Mouse (Mus musculus): Measurements from ENCODE around the gene Arfip1. TPM values are rescaled to one million over a fixed set of nuclear protein-coding genes. Genes with fewer than 3 reads are reported as not detected.

The Arfip1 gene
- polyA plus RNA-seq, 1 experiment from 2014 or later = 33.5 TPM

DNA sequence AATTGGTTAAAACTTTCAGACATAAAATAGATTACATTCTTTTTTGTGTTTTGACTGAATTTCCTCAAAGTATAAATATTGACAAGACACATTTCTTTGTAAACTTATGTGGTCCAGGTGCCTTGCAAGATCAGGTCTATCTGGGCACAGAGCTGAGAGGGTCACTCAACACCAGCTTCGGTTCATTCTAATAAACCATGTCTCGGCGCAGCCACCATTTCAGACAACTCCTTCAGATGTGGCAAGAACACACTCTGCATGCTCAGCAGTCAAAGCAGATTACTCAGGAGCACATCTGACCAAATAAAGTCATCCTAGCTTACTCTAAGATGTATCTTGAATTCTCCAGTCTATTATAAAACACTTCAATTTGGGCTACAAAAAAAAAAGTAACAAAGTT is 66.3 kb downstream of the Arfip1 start:
- H3K36me3 ChIP-seq = 0 out of 2 replicates have a peak, but pooled peaks cover 4% of the 10 kb centered on the region

GRCm38 (mm10) chr3:84512774-84513515 is 69.5 kb downstream of the Arfip1 start:
- H3K27me3 ChIP-seq (replicated peaks) = no peaks in the 10 kb centered on the region
- WGBS = 26% methylated on average over 6 of the region's 6 CpGs
- H3K9me3 ChIP-seq = no peaks in the 10 kb centered on the region
- ATAC-seq (ENCODE audit: low FRiP score, low read depth) = no peak
- H3K27ac ChIP-seq = no peak overlapping the region
- peaks cover 4% of the 10 kb centered on the region; the same call in 1 of the 2 replicates for H3K4me1 ChIP-seq
- no peak overlapping the region for H3K4me2 ChIP-seq (replicated peaks)
- no peaks in the 10 kb centered on the region for H3K36me3 ChIP-seq
- H3K4me3 ChIP-seq = no peak overlapping the region
- no peak overlapping the region for H3K9ac ChIP-seq

More for the DNA sequence above, 66.3 kb downstream of the Arfip1 start:
- H3K27ac ChIP-seq = no peak overlapping the region
- H3K4me2 ChIP-seq (replicated peaks) = no peak overlapping the region
- H3K9me3 ChIP-seq = no peaks in the 10 kb centered on the region
- H3K27me3 ChIP-seq (replicated peaks) = no peaks in the 10 kb centered on the region
- WGBS = 91% methylated on average over 3 of the region's 3 CpGs
- no peak overlapping the region for H3K4me3 ChIP-seq
- no peak for ATAC-seq (ENCODE audit: low FRiP score, low read depth)
- H3K4me1 ChIP-seq = peaks cover 4% of the 10 kb centered on the region; the same call in 1 of the 2 replicates
- H3K9ac ChIP-seq = no peak overlapping the region

DNA sequence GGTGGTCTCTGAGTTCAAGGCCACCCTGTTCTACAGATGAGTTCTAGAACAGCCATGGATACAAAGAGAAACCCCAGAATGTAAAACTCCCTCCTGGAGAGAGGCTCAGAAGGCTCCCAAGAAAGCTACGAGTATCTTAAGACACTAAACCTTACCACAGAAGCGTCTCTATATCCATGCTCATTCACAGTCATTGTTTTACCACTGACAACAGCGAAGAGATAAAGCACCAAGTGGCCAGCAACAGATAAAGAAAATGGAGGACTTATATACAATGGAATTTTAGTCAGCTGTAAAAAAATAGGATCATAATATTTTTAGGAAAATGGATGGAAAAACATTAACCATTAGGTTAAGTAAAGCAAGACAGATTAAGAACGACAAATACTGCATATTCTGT is 77.2 kb downstream of the Arfip1 start:
- Histone ChIP-seq H3K27me3 (replicated peaks) (no peaks in the 10 kb centered on the region), H3K9ac (no peak overlapping the region), H3K4me2 (replicated peaks) (no peak overlapping the region), H3K4me1 (peaks cover 8% of the 10 kb centered on the region; the same call in 1 of the 2 replicates), H3K9me3 (no peaks in the 10 kb centered on the region), H3K36me3 (no peaks in the 10 kb centered on the region), H3K4me3 (no peak overlapping the region), H3K27ac (no peak overlapping the region)
- WGBS = 89% methylated on average over 4 of the region's 4 CpGs
- no peak for ATAC-seq (ENCODE audit: low FRiP score, low read depth)

GRCm38 (mm10) chr3:84504291-84504690 is 78.1 kb downstream of the Arfip1 start:
- Histone ChIP-seq H3K27me3 (replicated peaks) (no peaks in the 10 kb centered on the region), H3K9ac (no peak overlapping the region), H3K27ac (no peak overlapping the region), H3K4me3 (no peak overlapping the region), H3K4me1 (peaks cover 8% of the 10 kb centered on the region; the same call in 1 of the 2 replicates), H3K4me2 (replicated peaks) (no peak overlapping the region), H3K9me3 (no peaks in the 10 kb centered on the region), H3K36me3 (no peaks in the 10 kb centered on the region)
- 93% methylated on average over 8 of the region's 8 CpGs for WGBS
- ATAC-seq (ENCODE audit: low FRiP score, low read depth) = no peak

GRCm38 (mm10) chr3:84502101-84502500 is 80.3 kb downstream of the Arfip1 start:
- H3K9ac ChIP-seq = no peak overlapping the region
- no peaks in the 10 kb centered on the region for H3K36me3 ChIP-seq
- no peaks in the 10 kb centered on the region for H3K9me3 ChIP-seq
- no peak overlapping the region for H3K27ac ChIP-seq
- ATAC-seq (ENCODE audit: low FRiP score, low read depth) = no peak
- no peak overlapping the region for H3K4me3 ChIP-seq
- H3K27me3 ChIP-seq (replicated peaks) = no peaks in the 10 kb centered on the region
- WGBS = 85% methylated on average over 2 of the region's 2 CpGs
- H3K4me1 ChIP-seq = peaks cover 8% of the 10 kb centered on the region; the same call in 1 of the 2 replicates
- H3K4me2 ChIP-seq (replicated peaks) = no peak overlapping the region

GRCm38 (mm10) chr3:84500491-84500890 is 81.9 kb downstream of the Arfip1 start:
- no peaks in the 10 kb centered on the region for H3K9me3 ChIP-seq
- 66% methylated on average over 10 of the region's 10 CpGs for WGBS
- peaks cover 8% of the 10 kb centered on the region; the same call in 1 of the 2 replicates for H3K4me1 ChIP-seq
- no peak overlapping the region for H3K4me3 ChIP-seq
- no peak for ATAC-seq (ENCODE audit: low FRiP score, low read depth)
- no peaks in the 10 kb centered on the region for H3K36me3 ChIP-seq
- H3K27me3 ChIP-seq (replicated peaks) = no peaks in the 10 kb centered on the region
- H3K9ac ChIP-seq = no peak overlapping the region
- H3K4me2 ChIP-seq (replicated peaks) = no peak overlapping the region
- no peak overlapping the region for H3K27ac ChIP-seq

- WGBS = 38% methylated on average over 11 of the region's 11 CpGs
- ATAC-seq (ENCODE audit: low FRiP score, low read depth) = no peak
Observed at GRCm38 (mm10) chr3:84497718-84498117, 84.7 kb downstream of the Arfip1 start.

DNA sequence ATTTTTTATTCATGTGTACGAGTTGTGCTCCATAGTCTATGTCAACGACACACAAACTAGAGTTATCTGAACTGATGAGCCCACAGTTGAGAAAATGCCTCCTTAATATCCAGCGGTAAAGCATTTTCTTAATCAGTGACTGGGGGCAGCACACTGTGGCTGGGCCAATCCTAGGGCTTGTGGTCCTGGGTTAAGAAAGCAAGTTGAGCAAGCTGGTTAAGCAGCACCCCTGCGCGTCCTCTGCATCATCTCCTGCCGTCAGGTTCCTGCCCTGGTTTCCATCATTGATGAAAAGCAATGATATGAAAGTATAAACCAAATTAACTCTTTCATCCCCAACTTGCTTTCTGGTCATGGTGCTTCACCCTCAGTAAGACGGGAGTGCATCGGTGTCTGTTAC is 89.8 kb downstream of the Arfip1 start:
- WGBS = 95% methylated on average over 8 of the region's 8 CpGs
- Histone ChIP-seq H3K27me3 (replicated peaks) (no peaks in the 10 kb centered on the region), H3K4me1 (peaks cover 3% of the 10 kb centered on the region; the same call in 1 of the 2 replicates), H3K36me3 (no peaks in the 10 kb centered on the region), H3K27ac (no peak overlapping the region), H3K4me3 (no peak overlapping the region), H3K9ac (no peak overlapping the region), H3K9me3 (no peaks in the 10 kb centered on the region), H3K4me2 (replicated peaks) (no peak overlapping the region)
- ATAC-seq (ENCODE audit: low FRiP score, low read depth) = no peak

More at GRCm38 (mm10) chr3:84497718-84498117, 84.7 kb downstream of the Arfip1 start:
- Histone ChIP-seq H3K36me3 (no peaks in the 10 kb centered on the region), H3K27ac (no peak overlapping the region), H3K4me3 (no peak overlapping the region), H3K9ac (no peak overlapping the region), H3K4me2 (replicated peaks) (no peak overlapping the region), H3K27me3 (replicated peaks) (no peaks in the 10 kb centered on the region), H3K4me1 (peaks cover 8% of the 10 kb centered on the region; the same call in 1 of the 2 replicates), H3K9me3 (no peaks in the 10 kb centered on the region)

GRCm38 (mm10) chr3:84492148-84492547 is 90.3 kb downstream of the Arfip1 start:
- Histone ChIP-seq H3K9ac (no peak overlapping the region), H3K27me3 (replicated peaks) (no peaks in the 10 kb centered on the region), H3K36me3 (no peaks in the 10 kb centered on the region), H3K9me3 (no peaks in the 10 kb centered on the region), H3K4me2 (replicated peaks) (no peak overlapping the region), H3K4me1 (peaks cover 7% of the 10 kb centered on the region; the same call in 1 of the 2 replicates), H3K4me3 (no peak overlapping the region), H3K27ac (no peak overlapping the region)
- ATAC-seq (ENCODE audit: low FRiP score, low read depth) = no peak
- WGBS = 84% methylated on average over 4 of the region's 4 CpGs

DNA sequence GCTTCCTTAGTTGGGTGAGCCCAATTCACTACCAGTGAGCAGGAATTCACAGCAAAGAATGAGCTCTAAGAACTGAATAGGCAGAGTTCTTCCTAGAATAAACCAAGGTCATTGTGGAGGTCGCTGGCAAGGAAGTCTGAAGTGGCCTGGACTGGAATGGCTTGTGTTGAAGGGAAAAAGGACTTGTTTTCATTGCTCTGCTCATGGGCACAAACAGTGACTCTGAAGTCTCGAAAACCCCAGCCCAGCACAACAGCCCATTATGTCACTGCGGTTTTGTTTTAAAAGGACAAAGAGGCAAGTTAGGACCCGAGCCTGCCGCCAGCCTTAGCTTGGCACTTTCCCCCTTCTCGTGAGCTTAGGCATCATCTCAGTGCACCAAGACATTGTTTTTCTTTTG is 93.7 kb downstream of the Arfip1 start:
- H3K27me3 ChIP-seq (replicated peaks) = no peaks in the 10 kb centered on the region
- no peak for ATAC-seq (ENCODE audit: low FRiP score, low read depth)
- no peaks in the 10 kb centered on the region for H3K9me3 ChIP-seq
- 40% methylated on average over 6 of the region's 6 CpGs for WGBS
- no peak overlapping the region for H3K4me3 ChIP-seq
- no peaks in the 10 kb centered on the region for H3K36me3 ChIP-seq
- no peak overlapping the region for H3K27ac ChIP-seq
- H3K9ac ChIP-seq = no peak overlapping the region
- no peak overlapping the region for H3K4me2 ChIP-seq (replicated peaks)
- peaks cover 9% of the 10 kb centered on the region; the same call in 1 of the 2 replicates for H3K4me1 ChIP-seq

DNA sequence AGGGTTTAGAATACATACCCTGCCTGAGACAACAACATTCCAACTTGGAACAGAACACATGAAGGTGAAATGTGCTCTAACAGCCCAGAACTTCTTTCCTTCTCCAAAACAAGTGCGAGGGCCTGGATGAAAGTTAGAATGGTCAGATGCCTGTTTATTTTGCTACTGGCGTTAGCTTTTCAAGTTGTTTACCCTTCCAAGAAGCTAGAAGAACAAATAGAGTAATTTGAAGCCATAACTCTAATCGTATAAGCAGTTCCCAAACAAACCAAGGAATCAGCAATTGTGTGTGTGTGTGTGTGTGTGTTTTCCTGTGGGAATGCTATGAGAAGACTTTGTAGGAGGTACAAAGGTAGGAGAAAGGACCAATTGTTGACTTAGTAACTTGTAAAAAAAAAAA is 97.5 kb downstream of the Arfip1 start:
- Histone ChIP-seq H3K9me3 (no peaks in the 10 kb centered on the region), H3K4me1 (peaks cover 20% of the 10 kb centered on the region), H3K36me3 (no peaks in the 10 kb centered on the region), H3K4me2 (replicated peaks) (no peak overlapping the region), H3K27me3 (replicated peaks) (peaks cover 4% of the 10 kb centered on the region; the same call in 1 of the 2 replicates), H3K27ac (no peak overlapping the region), H3K4me3 (no peak overlapping the region), H3K9ac (no peak overlapping the region)
- ATAC-seq (ENCODE audit: low FRiP score, low read depth) = no peak
- 63% methylated on average over 3 of the region's 3 CpGs for WGBS

GRCm38 (mm10) chr3:84484333-84484732 is 98.1 kb downstream of the Arfip1 start:
- WGBS = 68% methylated on average over 4 of the region's 4 CpGs
- no peaks in the 10 kb centered on the region for H3K36me3 ChIP-seq
- ATAC-seq (ENCODE audit: low FRiP score, low read depth) = no peak

GRCm38 (mm10) chr3:84482121-84482520 is 100.3 kb downstream of the Arfip1 start:
- H3K27ac ChIP-seq = no peak overlapping the region
- H3K27me3 ChIP-seq (replicated peaks) = peaks cover 18% of the 10 kb centered on the region
- no peak overlapping the region for H3K4me3 ChIP-seq
- ATAC-seq (ENCODE audit: low FRiP score, low read depth) = no peak
- WGBS = 57% methylated on average over 6 of the region's 6 CpGs
- no peak overlapping the region for H3K4me2 ChIP-seq (replicated peaks)
- H3K36me3 ChIP-seq = no peaks in the 10 kb centered on the region
- no peaks in the 10 kb centered on the region for H3K9me3 ChIP-seq
- H3K4me1 ChIP-seq = peaks cover 33% of the 10 kb centered on the region
- H3K9ac ChIP-seq = no peak overlapping the region

More at GRCm38 (mm10) chr3:84484333-84484732, 98.1 kb downstream of the Arfip1 start:
- Histone ChIP-seq H3K4me3 (no peak overlapping the region), H3K4me1 (peaks cover 25% of the 10 kb centered on the region), H3K27me3 (replicated peaks) (peaks cover 4% of the 10 kb centered on the region; the same call in 1 of the 2 replicates), H3K9me3 (no peaks in the 10 kb centered on the region), H3K9ac (no peak overlapping the region), H3K27ac (no peak overlapping the region), H3K4me2 (replicated peaks) (no peak overlapping the region)

All from neural tube, embryonic 12.5 days (tissue).